Mouse (Mus musculus) pancreas, adult 10 weeks (tissue): ENCODE data around the gene Wdr45b. TPM values are rescaled to one million over a fixed set of nuclear protein-coding genes. Genes with fewer than 3 reads are reported as not detected.

ENCODE experiments used
- polyA plus RNA-seq: library from polyadenylated mRNA; stranded (reverse); fragments of 350-450 nt; fragmentation: Illumina TruSeq; extraction: RNeasy Lipid Tissue Mini Kit (QIAGEN cat#74804); gene quantifications from one replicate; pipeline ENCODE4 v1.2.3, GENCODE M21; 2015; ENCODE audit warnings: low read depth, low replicate concordance; ENCODE audit not compliant: insufficient read depth

Wdr45b gene
- polyA plus RNA-seq: 8.1 TPM

DNA sequence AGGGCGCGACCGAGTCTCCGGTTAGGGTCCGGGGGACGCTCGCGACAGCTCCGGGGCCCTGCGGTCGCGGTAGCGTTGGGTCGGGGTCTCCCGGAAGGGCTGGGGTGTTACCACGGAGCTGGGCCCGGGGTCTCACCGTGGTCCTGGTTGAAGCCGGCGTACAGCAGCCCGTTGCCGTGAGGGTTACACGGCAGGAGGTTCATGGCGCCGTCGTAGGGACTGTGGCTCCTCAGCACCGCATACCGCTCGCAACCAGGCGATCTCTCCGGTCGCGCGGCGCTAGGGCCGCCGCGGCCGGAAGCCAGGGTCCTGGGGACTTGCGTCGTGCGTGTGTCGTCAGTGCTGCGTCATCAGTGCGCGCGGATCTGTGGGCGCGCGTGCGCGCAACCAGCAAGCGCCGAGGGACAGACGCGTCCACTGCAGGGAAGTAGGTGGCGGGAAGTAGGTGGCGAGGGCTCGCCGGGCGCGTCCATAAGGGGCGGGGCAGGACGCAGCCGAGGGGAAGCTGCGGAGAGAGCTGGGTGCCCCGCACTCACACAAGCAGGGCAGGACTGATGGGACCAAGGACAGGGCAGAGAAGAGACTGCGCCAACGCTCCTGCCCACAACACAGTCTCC is at the start of gene Wdr45b:
Gene Wdr45b (minus strand): TSS at position 355 of the 617 bp plus-strand sequence.

DNA sequence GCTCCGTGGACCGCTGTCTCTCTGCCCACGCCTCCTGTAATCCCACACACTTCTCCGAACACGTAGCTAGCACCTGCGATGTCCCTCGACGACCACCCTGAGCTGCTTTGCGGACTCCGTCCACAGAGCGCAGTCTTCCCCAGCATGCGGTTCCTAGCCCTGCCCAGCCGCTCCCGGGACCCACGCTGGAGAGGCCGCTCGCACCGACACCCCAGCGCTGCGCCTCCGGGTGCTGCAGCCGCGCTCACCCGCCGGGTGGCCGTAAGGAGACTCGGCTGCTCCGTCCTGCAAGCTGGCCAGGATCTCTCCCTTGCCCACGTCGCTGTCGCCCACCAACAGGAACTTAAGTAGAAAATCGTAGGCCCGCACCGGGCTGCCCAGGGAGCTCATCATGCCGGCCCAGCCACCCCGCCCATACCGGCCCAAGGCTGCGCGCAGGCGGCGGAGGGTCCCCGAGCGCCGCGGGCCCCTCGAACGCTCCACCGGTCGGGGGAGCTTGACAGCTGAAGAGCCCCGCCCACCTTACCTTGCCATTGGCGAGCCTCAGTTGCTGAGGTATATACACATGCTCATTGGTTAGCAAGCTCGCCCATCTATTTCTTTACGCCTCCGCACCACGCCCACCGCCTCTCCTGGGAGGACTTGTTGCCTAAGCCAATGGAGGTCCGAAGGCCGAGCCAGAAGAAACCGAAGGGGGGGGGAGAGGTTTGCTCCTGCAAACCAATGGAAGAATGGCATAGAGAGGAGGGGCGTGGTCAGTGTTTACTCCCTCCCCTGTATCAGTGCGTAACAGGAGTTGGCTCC is 33.7 kb upstream of the Wdr45b start, which contains the start of gene Rab40b:
Gene Rab40b (minus strand): TSS at position 502 of the 804 bp plus-strand sequence.

Other genes with a start within 250 kb of the Wdr45b start
- not detected for gene Tex19.2, start 235.8 kb downstream of the Wdr45b start, polyA plus RNA-seq
- gene Tex19.1, start 208.3 kb downstream of the Wdr45b start, polyA plus RNA-seq: not detected
- not detected for gene Uts2r, start 194.2 kb downstream of the Wdr45b start, polyA plus RNA-seq
- gene Hexdc, start 150.0 kb downstream of the Wdr45b start, polyA plus RNA-seq: 6.0 TPM
- gene Ogfod3, start 149.7 kb downstream of the Wdr45b start, polyA plus RNA-seq: 3.0 TPM
- gene Cybc1, start 125.1 kb downstream of the Wdr45b start, polyA plus RNA-seq: 7.9 TPM
- gene Narf, start 117.2 kb downstream of the Wdr45b start, polyA plus RNA-seq: 3.6 TPM
- gene Foxk2, start 94.5 kb downstream of the Wdr45b start, polyA plus RNA-seq: 3.7 TPM
- gene Rab40b, start 33.8 kb upstream of the Wdr45b start, polyA plus RNA-seq: 2.3 TPM
- 2.5 TPM for gene Fn3krp, start 67.0 kb upstream of the Wdr45b start, polyA plus RNA-seq
- 5.2 TPM for gene Fn3k, start 80.5 kb upstream of the Wdr45b start, polyA plus RNA-seq
- gene Tbcd, start 97.5 kb upstream of the Wdr45b start, polyA plus RNA-seq: 11.4 TPM
- 1.1 TPM for gene Zfp750, start 164.9 kb upstream of the Wdr45b start, polyA plus RNA-seq